Mouse (Mus musculus): Measurements from ENCODE around the gene Tut1. TPM values are rescaled to one million over a fixed set of nuclear protein-coding genes. Genes with fewer than 3 reads are reported as not detected.

The Tut1 gene
- 39.7 TPM for total RNA-seq (2023)

DNA sequence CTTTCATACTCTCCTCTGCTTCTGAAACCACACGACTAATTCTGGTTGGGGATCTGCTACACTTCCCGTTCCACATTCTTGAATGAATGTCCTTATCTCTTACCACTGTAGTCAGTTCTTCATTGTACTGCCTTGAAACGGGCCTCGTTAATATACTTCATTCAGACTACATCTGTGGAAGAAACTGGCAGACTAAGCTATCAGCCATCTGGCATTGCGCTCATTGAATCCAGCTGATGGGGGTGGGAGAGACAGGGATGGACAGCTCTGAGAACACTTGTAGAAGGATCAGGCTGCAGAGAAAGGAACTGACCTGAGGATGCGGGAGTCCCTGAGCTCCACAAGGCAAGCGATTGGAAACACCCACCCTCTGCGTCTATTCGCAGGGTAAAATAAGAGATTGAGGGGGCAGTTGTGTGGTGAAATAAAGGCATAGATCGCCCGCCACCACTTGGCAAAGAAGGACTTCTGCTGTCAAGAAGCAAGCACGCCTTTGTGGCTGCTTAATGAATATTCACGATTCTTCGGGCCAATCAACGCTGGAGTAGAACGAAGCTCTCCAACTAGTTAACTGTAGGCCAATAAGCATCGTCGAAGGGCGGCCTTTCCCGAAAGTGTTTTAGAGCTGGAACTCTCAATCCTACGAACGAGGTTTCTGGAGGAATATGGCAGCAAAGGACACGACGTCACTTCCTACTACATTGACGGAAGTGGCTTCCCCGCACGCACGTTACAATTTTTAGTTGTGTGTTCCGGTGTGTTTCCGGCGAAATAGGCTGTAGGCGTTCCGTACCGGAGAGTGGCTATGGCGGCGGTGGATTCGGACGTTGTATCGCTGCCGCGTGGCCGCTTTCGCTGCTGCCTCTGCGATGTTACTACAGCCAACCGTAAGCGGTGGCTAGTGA is at the start of gene Tut1:
TSS of gene Tut1 (plus strand) at position 713 of the 905 bp plus-strand sequence.

DNA sequence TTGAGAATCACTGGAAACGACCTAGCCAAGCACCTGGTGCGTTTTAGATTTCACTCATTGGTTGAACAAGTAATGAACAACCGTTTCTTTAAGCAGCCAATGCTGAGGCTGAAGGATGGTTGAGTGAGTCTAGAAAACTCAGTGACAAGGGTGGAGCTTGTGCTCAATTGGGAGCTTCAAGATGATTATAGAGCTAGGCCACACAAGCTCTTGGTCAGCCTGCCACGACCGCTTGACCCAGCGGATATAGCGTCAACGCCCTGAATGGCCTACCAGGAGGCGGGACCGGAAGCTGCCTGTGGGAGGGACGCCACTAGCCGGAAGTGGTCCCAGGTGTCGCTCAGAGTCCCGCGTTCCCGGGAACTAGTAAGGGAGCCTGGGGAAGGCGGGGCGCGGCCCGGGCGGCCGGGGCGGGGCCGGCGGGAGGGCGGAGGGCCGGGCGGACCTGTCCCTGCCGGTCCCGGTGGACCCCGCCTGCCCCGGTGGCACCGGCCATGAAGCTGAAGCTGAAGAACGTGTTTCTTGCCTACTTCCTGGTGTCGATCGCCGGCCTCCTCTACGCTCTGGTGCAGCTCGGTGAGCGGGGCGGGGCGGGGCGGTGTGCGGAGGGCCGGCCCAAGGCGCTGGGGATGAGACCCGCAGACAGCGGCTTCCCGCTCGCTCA is 33.4 kb upstream of the Tut1 start, which contains the start of gene B3gat3:
TSS of gene B3gat3 (plus strand) at position 302 of the 664 bp plus-strand sequence.

GRCm38 (mm10) chr19:8929224-8930088 is 24.2 kb upstream of the Tut1 start, which contains the start of the genes Rom1 and Eml3:
Gene Rom1 (minus strand): TSS chr19:8929356.
Gene Eml3 (plus strand): TSS chr19:8929552.

DNA sequence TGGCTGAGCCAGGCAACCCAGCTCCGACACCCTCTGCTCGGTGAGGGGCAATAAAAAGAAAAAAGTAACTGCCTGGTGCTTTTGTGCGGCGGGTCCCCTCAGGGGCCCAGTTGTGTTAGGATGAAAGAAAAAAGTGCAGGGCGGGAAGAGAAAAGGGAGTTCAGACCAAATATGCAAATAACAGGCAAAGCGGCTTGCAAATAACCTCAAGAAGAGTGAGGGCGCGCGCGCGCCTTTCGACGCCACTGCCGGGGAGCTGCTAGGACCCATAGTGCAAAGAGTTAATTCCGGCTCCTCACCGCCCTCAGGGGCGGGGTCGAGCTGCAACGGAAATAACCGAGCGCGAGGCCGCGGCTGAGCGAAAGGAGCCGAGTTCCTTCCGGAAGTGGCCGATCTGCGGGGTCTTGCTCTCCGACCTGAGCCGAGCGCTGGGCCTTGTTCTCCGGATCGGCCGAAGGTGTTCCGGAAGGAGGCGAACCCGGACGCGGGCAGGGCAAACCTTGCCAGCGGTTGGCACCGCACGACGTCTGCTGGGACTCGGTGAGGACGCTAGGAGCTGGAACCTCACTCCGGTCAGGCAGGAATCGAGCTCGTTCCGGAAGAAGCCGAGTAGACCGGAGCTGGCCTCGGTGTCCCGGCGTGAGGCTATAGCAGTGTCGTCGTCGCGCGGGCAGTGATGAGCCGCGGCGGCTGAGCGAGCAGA is 12.0 kb upstream of the Tut1 start, which contains the start of gene Mta2:
TSS of gene Mta2 (plus strand) at position 361 of the 703 bp plus-strand sequence.

DNA sequence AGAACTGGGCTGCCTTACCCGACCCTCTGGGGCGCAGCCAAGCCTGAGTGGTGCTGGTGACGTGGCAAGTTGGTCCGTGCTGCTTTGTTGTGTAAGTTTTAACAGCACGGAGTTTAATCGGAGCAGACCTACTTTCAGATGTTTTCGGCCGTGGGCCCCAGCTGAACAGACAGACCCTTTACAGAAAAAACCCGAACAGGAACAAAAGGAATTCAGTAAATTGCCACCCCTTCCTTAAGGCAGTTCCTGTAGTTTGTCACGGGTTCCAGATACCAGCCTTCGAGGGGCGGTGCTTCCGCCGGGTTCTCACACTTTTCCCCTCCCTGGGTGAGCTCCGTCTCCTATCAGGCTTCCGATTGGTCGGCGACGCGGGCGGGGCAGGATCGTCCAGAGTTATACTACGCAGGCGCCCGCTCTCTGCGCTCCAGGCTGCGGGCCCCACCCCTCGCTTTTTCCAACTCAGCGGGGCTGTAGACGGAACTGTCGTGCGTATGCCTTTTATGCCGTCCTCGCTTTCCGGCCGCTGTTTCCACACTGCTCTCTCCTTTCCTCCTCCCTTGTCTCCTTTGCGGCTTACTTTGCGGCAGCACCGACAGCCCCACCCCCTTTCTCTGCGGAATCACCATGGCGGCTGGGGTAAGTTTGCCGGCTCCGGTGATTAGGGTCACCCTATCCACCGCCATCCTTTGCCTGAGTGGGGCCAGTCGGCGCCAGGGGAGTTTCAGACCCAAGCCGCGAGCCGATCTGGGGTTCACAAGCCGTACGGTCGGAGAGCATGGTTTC is 13.1 kb downstream of the Tut1 start, which contains the start of gene Eef1g:
TSS of gene Eef1g (plus strand) at position 452 of the 783 bp plus-strand sequence.

GRCm38 (mm10) chr19:8989066-8989566 is 35.5 kb downstream of the Tut1 start, which contains the start of gene Ahnak:
Gene Ahnak (plus strand): TSS chr19:8989284.

Other genes with a start within 250 kb of the Tut1 start
- 200 TPM for gene Slc3a2, start 230.5 kb upstream of the Tut1 start, total RNA-seq (2023)
- 89.2 TPM for gene Wdr74, start 218.0 kb upstream of the Tut1 start, total RNA-seq (2023)
- gene 1700092M07Rik, start 213.1 kb upstream of the Tut1 start, total RNA-seq (2023) = 2.3 TPM
- 265 TPM for gene Stx5a, start 212.4 kb upstream of the Tut1 start, total RNA-seq (2023)
- gene Nxf1, start 196.8 kb upstream of the Tut1 start, total RNA-seq (2023) = 559 TPM
- 30.8 TPM for gene Tmem223, start 182.9 kb upstream of the Tut1 start, total RNA-seq (2023)
- 61.1 TPM for gene Tmem179b, start 179.4 kb upstream of the Tut1 start, total RNA-seq (2023)
- 9.8 TPM for gene Taf6l, start 167.4 kb upstream of the Tut1 start, total RNA-seq (2023)
- 50.4 TPM for gene Polr2g, start 155.3 kb upstream of the Tut1 start, total RNA-seq (2023)
- 0.26 TPM for gene Zbtb3, start 151.3 kb upstream of the Tut1 start, total RNA-seq (2023)
- gene Ttc9c, start 134.5 kb upstream of the Tut1 start, total RNA-seq (2023) = 21.2 TPM
- 101 TPM for gene Hnrnpul2, start 133.8 kb upstream of the Tut1 start, total RNA-seq (2023)
- gene AC129217.1, start 124.1 kb upstream of the Tut1 start, total RNA-seq (2023) = 16.0 TPM
- 37.6 TPM for gene Bscl2, start 116.4 kb upstream of the Tut1 start, total RNA-seq (2023)
- not detected for gene Gng3, start 114.7 kb upstream of the Tut1 start, total RNA-seq (2023)
- gene Lrrn4cl, start 103.1 kb upstream of the Tut1 start, total RNA-seq (2023) = 0.91 TPM
- gene Ubxn1, start 82.4 kb upstream of the Tut1 start, total RNA-seq (2023) = 116 TPM
- 36.2 TPM for gene Uqcc3, start 72.9 kb upstream of the Tut1 start, total RNA-seq (2023)
- 9.4 TPM for gene Lbhd1, start 70.1 kb upstream of the Tut1 start, total RNA-seq (2023)
- gene Gm49403, start 69.9 kb upstream of the Tut1 start, total RNA-seq (2023) = not detected
- 25.8 TPM for gene 1810009A15Rik, start 65.0 kb upstream of the Tut1 start, total RNA-seq (2023)
- gene Gm49416, start 64.9 kb upstream of the Tut1 start, total RNA-seq (2023) = 3.8 TPM
- gene Ints5, start 60.8 kb upstream of the Tut1 start, total RNA-seq (2023) = 18.6 TPM
- gene Ganab, start 55.8 kb upstream of the Tut1 start, total RNA-seq (2023) = 134 TPM
- 41.9 TPM for gene B3gat3, start 33.5 kb upstream of the Tut1 start, total RNA-seq (2023)
- 3.0 TPM for gene Rom1, start 24.5 kb upstream of the Tut1 start, total RNA-seq (2023)
- 70.7 TPM for gene Eml3, start 24.3 kb upstream of the Tut1 start, total RNA-seq (2023)
- 172 TPM for gene Mta2, start 12.0 kb upstream of the Tut1 start, total RNA-seq (2023)
- gene Eef1g, start 13.2 kb downstream of the Tut1 start, total RNA-seq (2023) = 533 TPM
- 74.3 TPM for gene Ahnak, start 35.4 kb downstream of the Tut1 start, total RNA-seq (2023)
- gene Scgb1a1, start 134.1 kb downstream of the Tut1 start, total RNA-seq (2023) = not detected
- gene Asrgl1, start 181.8 kb downstream of the Tut1 start, total RNA-seq (2023) = 14.4 TPM

Data from CD4-positive naive resting alpha-beta T cell, adult 76 days (primary cell).